Mouse (Mus musculus) liver, adult 2 months (tissue): ENCODE data around the gene Olfr746. TPM values are rescaled to one million over a fixed set of nuclear protein-coding genes. Genes with fewer than 3 reads are reported as not detected.

Experiments used
- DNase-seq: peaks from one replicate; pipeline ENCODE4 v3.0.0-alpha.2; 2011; ENCODE audit warnings: low read depth, low spot score; ENCODE audit errors: extremely low read depth
- H3K27ac ChIP-seq: fragments of 200-500 bp; replicated peaks from 2 replicates; pipeline ENCODE4 v1.5.1; 2012; ENCODE audit warnings: low read depth, mild to moderate bottlenecking, control low read depth, inconsistent platforms, low read length; ENCODE audit not compliant: insufficient read depth
- H3K27me3 ChIP-seq: fragments of 200-500 bp; 2 replicates; pipeline ENCODE4 v1.6.1; 2012; ENCODE audit warnings: mild to moderate bottlenecking, moderate library complexity, low read length, inconsistent platforms; ENCODE audit not compliant: control insufficient read depth, insufficient read depth
- H3K36me3 ChIP-seq: fragments of 200-500 bp; 2 replicates; pipeline ENCODE4 v1.6.1; 2012; ENCODE audit warnings: low read length, inconsistent platforms; ENCODE audit not compliant: control insufficient read depth, insufficient read depth
- H3K4me1 ChIP-seq: fragments of 200-500 bp; 2 replicates; pipeline ENCODE4 v1.6.1; 2011; ENCODE audit warnings: low read length; ENCODE audit not compliant: control insufficient read depth, insufficient read depth
- H3K4me3 ChIP-seq: fragments of 200-500 bp; 2 replicates; pipeline ENCODE4 v1.5.1; 2011; ENCODE audit warnings: low read depth, mild to moderate bottlenecking, control low read depth, low read length, moderate library complexity; ENCODE audit not compliant: insufficient read depth
- H3K79me2 ChIP-seq: fragments of 200-500 bp; 2 replicates; pipeline ENCODE4 v1.6.1; 2012; ENCODE audit warnings: inconsistent platforms, mild to moderate bottlenecking, low read length, moderate library complexity; ENCODE audit not compliant: control insufficient read depth, insufficient read depth
- H3K9ac ChIP-seq: fragments of 200-500 bp; 2 replicates; pipeline ENCODE4 v1.6.1; 2012; ENCODE audit warnings: low read depth, mild to moderate bottlenecking, control low read depth, inconsistent platforms, low read length
- CTCF ChIP-seq: fragments of 200-500 bp; IDR thresholded peaks from 2 replicates; pipeline ENCODE4 v1.5.1; 2011; ENCODE audit warnings: low read depth, low read length, control low read depth
- POLR2A ChIP-seq: fragments of 200-500 bp; IDR thresholded peaks from 2 replicates; pipeline ENCODE4 v1.6.1; 2011; ENCODE audit warnings: low read length, control low read depth; ENCODE audit not compliant: insufficient read depth; ENCODE audit errors: extremely low read depth
- WGBS: fragments of 180-500 bp; shearing (Covaris S2); methylation state at CpG from one replicate; pipeline ENCODE4 v1.1.7; 2018; 5-methylcytosine and 5-hydroxymethylcytosine counted together
- polyA plus RNA-seq: library from polyadenylated mRNA; depleted of rRNA; stranded (reverse); fragments of >200 nt; gene quantifications from 2 replicates; pipeline ENCODE4 v1.2.3, GENCODE M21; 2012; rRNA removed
- total RNA-seq: library from RNA; depleted of rRNA; stranded (reverse); fragments of >200 nt; gene quantifications from 2 replicates; pipeline ENCODE4 v1.2.3, GENCODE M21; 2014; rRNA removed

Olfr746 gene
- total RNA-seq (not detected in 2 replicates), polyA plus RNA-seq (not detected in 2 replicates)

- H3K27me3 ChIP-seq, result no peaks in the 10 kb centered on the region
- no peak within 1 kb of the TSS for H3K4me3 ChIP-seq
- no peak within 1 kb of the TSS for H3K9ac ChIP-seq
- no peaks in the 10 kb centered on the region for H3K36me3 ChIP-seq
- DNase-seq, result no peak
- no peaks in the 10 kb centered on the region for H3K79me2 ChIP-seq
- no peak within 1 kb of the TSS for H3K27ac ChIP-seq
- no peaks in the 10 kb centered on the region for H3K4me1 ChIP-seq
- TF ChIP-seq POLR2A, result no peak
- TF ChIP-seq CTCF, result no peak
Measured at GRCm38 (mm10) chr14:50646783-50647182, at the start of gene Olfr746. Olfr746 (plus strand) TSS chr14:50647083.

- H3K4me1 ChIP-seq, result no peaks in the 10 kb centered on the region
- WGBS, result 81% methylated on average over 2 of the region's 2 CpGs
- no peak within 1 kb of the TSS for H3K4me3 ChIP-seq
- H3K36me3 ChIP-seq, result no peaks in the 10 kb centered on the region
- no peak within 1 kb of the TSS for H3K27ac ChIP-seq
- H3K9ac ChIP-seq, result no peak within 1 kb of the TSS
- no peaks in the 10 kb centered on the region for H3K27me3 ChIP-seq
- TF ChIP-seq POLR2A (no peak), CTCF (no peak)
- no peak for DNase-seq
- H3K79me2 ChIP-seq, result no peaks in the 10 kb centered on the region
Measured at GRCm38 (mm10) chr14:50614579-50614978, 32.3 kb upstream of the Olfr746 start, which contains the start of gene Olfr744. Olfr744 (plus strand) TSS chr14:50614879.

GRCm38 (mm10) chr14:50639088-50639487, 7.8 kb upstream of the Olfr746 start, which contains the start of gene Olfr745:
Olfr745 (plus strand) TSS chr14:50639388.
- no peak for DNase-seq
- Histone ChIP-seq H3K79me2 (no peaks in the 10 kb centered on the region), H3K27ac (no peak within 1 kb of the TSS), H3K9ac (no peak within 1 kb of the TSS), H3K4me3 (no peak within 1 kb of the TSS), H3K27me3 (no peaks in the 10 kb centered on the region), H3K36me3 (no peaks in the 10 kb centered on the region), H3K4me1 (no peaks in the 10 kb centered on the region)
- TF ChIP-seq CTCF (no peak), POLR2A (no peak)
- 77% methylated on average over 2 of the region's 2 CpGs for WGBS

- TF ChIP-seq POLR2A (no peak), CTCF (no peak)
- 87% methylated on average over 3 of the region's 3 CpGs for WGBS
- H3K9ac ChIP-seq, result no peak within 1 kb of the TSS
Measured at GRCm38 (mm10) chr14:50693106-50693505, 46.2 kb downstream of the Olfr746 start, which contains the start of gene Olfr747. Olfr747 (minus strand) TSS chr14:50693206.

More at GRCm38 (mm10) chr14:50693106-50693505, 46.2 kb downstream of the Olfr746 start, which contains the start of gene Olfr747:
- Histone ChIP-seq H3K79me2 (no peaks in the 10 kb centered on the region), H3K36me3 (no peaks in the 10 kb centered on the region), H3K4me1 (no peaks in the 10 kb centered on the region), H3K27me3 (no peaks in the 10 kb centered on the region), H3K4me3 (no peak within 1 kb of the TSS), H3K27ac (no peak within 1 kb of the TSS)
- no peak for DNase-seq

Other genes starting within 250 kb of the Olfr746 start
- not detected in 2 replicates for gene Olfr738, start 239.5 kb upstream of the Olfr746 start, total RNA-seq
- gene Olfr738, start 239.5 kb upstream of the Olfr746 start, polyA plus RNA-seq, result not detected in 2 replicates
- gene Olfr739, start 228.5 kb upstream of the Olfr746 start, total RNA-seq, result not detected in 2 replicates
- not detected in 2 replicates for gene Olfr739, start 228.5 kb upstream of the Olfr746 start, polyA plus RNA-seq
- not detected in 2 replicates for gene Olfr740, start 201.5 kb upstream of the Olfr746 start, total RNA-seq
- not detected in 2 replicates for gene Olfr740, start 201.5 kb upstream of the Olfr746 start, polyA plus RNA-seq
- not detected in 2 replicates for gene Olfr741, start 174.3 kb upstream of the Olfr746 start, total RNA-seq
- gene Olfr741, start 174.3 kb upstream of the Olfr746 start, polyA plus RNA-seq, result not detected in 2 replicates
- gene Olfr742, start 143.5 kb upstream of the Olfr746 start, total RNA-seq, result not detected in 2 replicates
- not detected in 2 replicates for gene Olfr742, start 143.5 kb upstream of the Olfr746 start, polyA plus RNA-seq
- gene Olfr743, start 125.2 kb upstream of the Olfr746 start, total RNA-seq, result not detected in 2 replicates
- not detected in 2 replicates for gene Olfr743, start 125.2 kb upstream of the Olfr746 start, polyA plus RNA-seq
- gene Olfr744, start 32.2 kb upstream of the Olfr746 start, total RNA-seq, result not detected in 2 replicates
- not detected in 2 replicates for gene Olfr744, start 32.2 kb upstream of the Olfr746 start, polyA plus RNA-seq
- not detected in 2 replicates for gene Olfr745, start 7.7 kb upstream of the Olfr746 start, total RNA-seq
- gene Olfr745, start 7.7 kb upstream of the Olfr746 start, polyA plus RNA-seq, result not detected in 2 replicates
- gene Olfr747, start 46.1 kb downstream of the Olfr746 start, total RNA-seq, result not detected in 2 replicates
- not detected in 2 replicates for gene Olfr747, start 46.1 kb downstream of the Olfr746 start, polyA plus RNA-seq
- gene Olfr748, start 60.3 kb downstream of the Olfr746 start, total RNA-seq, result not detected in 2 replicates
- not detected in 2 replicates for gene Olfr748, start 60.3 kb downstream of the Olfr746 start, polyA plus RNA-seq
- gene Olfr749, start 98.0 kb downstream of the Olfr746 start, total RNA-seq, result not detected in 2 replicates
- not detected in 2 replicates for gene Olfr749, start 98.0 kb downstream of the Olfr746 start, polyA plus RNA-seq
- 10.3 and 12.5 TPM in 2 replicates for gene Ttc5, start 138.4 kb downstream of the Olfr746 start, total RNA-seq
- 7.1 and 8.2 TPM in 2 replicates for gene Ttc5, start 138.4 kb downstream of the Olfr746 start, polyA plus RNA-seq
- 0.92 TPM in 1 of 2 replicates, not detected in the other for gene Ccnb1ip1, start 160.6 kb downstream of the Olfr746 start, total RNA-seq
- not detected in 2 replicates for gene Ccnb1ip1, start 160.6 kb downstream of the Olfr746 start, polyA plus RNA-seq
- 11.0 and 11.5 TPM in 2 replicates for gene Parp2, start 160.8 kb downstream of the Olfr746 start, total RNA-seq
- 4.8 and 6.2 TPM in 2 replicates for gene Parp2, start 160.8 kb downstream of the Olfr746 start, polyA plus RNA-seq
- 9.0 and 14.2 TPM in 2 replicates for gene Tep1, start 223.5 kb downstream of the Olfr746 start, total RNA-seq
- 9.9 and 13.1 TPM in 2 replicates for gene Tep1, start 223.5 kb downstream of the Olfr746 start, polyA plus RNA-seq